Mouse (Mus musculus) retina, adult 2 months (tissue): Measurements from ENCODE around the gene Trim43b.
"Not testable (repeated sequence)": the region's sequence is repeated elsewhere in the genome, so short reads cannot be mapped to it uniquely, and the experiment has no call there.

Experiments used
- DNase-seq: peaks from one replicate; pipeline ENCODE4 v3.0.0-alpha.2; 2012; ENCODE audit warnings: low read depth, low spot score

The Trim43b gene

GRCm38 (mm10) chr9:89092735-89093134, at the start of gene Trim43b:
Trim43b (minus strand) TSS chr9:89092835.
- not testable (repeated sequence) for DNase-seq

GRCm38 (mm10) chr9:89104576-89104975, 11.9 kb upstream of the Trim43b start:
- not testable (repeated sequence) for DNase-seq

DNA sequence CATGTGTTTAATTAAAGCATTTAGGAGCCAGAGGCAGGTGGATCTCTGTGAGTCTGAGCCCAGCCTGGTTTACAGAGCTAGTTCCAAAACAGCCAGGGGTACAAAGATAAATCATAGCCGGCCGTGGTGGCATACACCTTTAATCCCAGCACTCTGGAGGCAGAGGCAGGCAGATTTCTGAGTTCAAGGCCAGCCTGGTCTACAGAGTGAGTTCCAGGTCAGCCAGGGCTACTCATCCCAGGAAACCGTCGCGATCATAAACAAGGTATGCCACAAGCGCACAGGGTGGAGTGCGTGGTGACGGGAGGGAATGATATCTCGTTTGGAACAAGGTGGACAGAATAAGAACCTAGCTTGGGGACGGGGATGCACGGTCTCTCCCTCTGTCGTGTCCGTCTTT, 5.9 kb downstream of the Trim43b start:
- not testable (repeated sequence) for DNase-seq

- not testable (repeated sequence) for DNase-seq
Observed at GRCm38 (mm10) chr9:89079637-89080036, 13.0 kb downstream of the Trim43b start.

DNA sequence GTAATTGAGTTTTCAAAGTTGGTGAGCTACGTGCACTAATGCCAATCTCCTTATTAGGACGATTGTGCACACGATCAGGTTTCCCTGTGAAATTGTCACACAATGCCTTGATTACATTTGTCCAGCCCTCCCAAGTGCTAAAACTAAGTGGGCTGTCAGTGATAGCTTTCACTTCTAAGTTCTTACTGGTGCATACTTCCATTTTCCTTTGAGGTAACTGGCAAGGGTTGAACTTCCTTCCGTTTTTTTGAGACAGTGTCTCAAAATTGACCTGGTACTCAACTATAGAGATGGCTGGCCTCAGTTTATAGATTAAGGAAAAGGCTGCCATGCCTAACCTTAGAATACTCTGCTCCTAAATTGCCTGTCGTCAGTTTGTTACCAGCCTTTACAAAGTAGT, 16.1 kb downstream of the Trim43b start:
- DNase-seq: not testable (repeated sequence)

DNA sequence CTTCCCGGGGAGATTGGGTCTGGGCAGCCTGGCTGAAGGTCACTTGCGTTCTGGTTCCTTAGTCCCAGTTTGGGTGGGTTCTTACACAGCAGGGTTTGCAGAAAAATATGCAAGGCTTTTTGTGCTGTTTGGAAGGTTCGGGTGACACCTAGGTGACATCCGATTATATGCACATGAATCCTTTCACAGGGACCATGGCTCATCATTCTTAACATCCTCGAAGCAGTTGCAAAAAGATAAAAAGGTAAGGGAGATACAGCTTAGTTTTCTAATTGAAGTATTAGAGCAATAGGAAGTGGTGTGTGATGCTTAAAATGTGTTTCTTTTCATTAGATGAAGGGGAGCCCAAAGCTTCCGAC, 25.5 kb downstream of the Trim43b start:
- not testable (repeated sequence) for DNase-seq

DNA sequence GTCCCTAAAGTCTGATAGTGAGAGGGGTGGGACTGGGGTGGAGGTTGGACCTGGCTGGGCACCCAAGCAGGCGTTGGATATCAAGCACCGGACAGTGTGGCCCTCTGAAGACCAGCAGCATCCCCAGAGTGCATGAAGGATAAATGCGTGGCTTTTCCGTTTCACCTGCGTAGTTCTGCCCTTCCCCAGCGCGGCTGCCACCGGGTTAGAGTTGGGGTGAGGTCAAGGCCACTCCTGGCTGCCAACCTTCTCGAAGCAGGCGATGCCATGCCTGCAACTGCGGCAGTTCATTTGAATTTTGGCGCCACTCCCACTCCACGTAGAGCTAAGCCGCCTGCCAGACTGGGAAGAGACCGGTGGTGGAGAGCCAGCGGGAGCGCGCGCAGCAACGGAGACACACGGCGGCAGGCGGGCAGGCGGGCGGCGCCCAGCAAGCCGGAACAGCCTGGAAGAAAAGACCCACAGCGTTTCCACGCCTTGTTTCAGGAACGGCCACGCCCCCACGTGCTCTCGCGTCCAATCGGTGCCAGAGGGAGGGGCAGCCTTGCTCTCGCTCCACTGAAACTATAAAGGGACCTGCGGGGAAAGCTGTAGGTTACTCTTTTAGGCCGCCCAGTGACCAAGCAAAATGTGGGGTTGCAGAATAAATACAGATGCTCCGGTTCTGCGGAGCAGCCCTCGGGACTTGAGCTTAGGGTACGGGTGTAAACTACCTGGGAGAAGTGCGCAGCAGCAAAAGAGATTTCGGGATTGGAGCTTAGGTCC, 26.1 kb downstream of the Trim43b start:
- DNase-seq: not testable (repeated sequence)
